Mouse (Mus musculus) cortical plate, adult 2 months (tissue): ENCODE data around the gene Cradd.

ENCODE experiments used
- CTCF ChIP-seq: fragments of 200-500 bp; IDR thresholded peaks from 2 replicates; pipeline ENCODE4 v1.5.1; 2011; ENCODE audit warnings: mild to moderate bottlenecking, control low read depth, low read length; ENCODE audit not compliant: insufficient read depth; ENCODE audit errors: extremely low read depth
- POLR2A ChIP-seq: fragments of 200-500 bp; IDR thresholded peaks from 2 replicates; pipeline ENCODE4 v1.6.1; 2011; ENCODE audit warnings: mild to moderate bottlenecking, low read length, control low read depth; ENCODE audit not compliant: insufficient read depth; ENCODE audit errors: extremely low read depth

DNA sequence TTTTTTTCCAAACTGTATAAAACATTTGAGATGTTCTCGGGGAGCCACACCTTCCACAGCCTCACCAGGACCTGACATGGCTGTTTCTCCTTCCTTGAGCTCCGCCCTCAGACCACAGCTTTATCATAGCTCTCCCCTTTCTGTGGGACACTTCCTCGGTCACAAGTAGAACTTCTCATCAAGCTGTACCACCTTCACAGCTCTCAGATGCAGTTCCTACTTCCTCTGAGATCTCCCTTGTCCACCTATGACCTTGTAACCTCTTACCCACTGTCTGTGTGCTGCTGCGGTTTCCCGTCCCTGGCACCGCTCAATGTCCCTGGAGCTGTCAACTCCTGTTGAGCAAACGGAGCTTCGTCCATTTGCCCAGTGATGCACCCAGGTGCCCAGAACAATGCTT, 143.8 kb downstream of the Cradd start:
- TF ChIP-seq POLR2A (no peak), CTCF (no peak)
